Mouse (Mus musculus) retina, postnatal 1 day (tissue): ENCODE data around the gene Megf8.

Experiments used
- DNase-seq: peaks from one replicate; pipeline ENCODE4 v3.0.0-alpha.2; 2012

The Megf8 gene

GRCm38 (mm10) chr7:25279861-25280791 is 36.8 kb upstream of the Megf8 start:
- peak; percentile 84 for DNase-seq

- DNase-seq = peak; percentile 11
These were observed 35.7 kb upstream of the Megf8 start for GRCm38 (mm10) chr7:25281166-25281733.

- DNase-seq = peak; percentile 99
These were observed 35.0 kb upstream of the Megf8 start for GRCm38 (mm10) chr7:25281734-25282601.

GRCm38 (mm10) chr7:25282731-25283211 is 34.2 kb upstream of the Megf8 start:
- DNase-seq = no peak

GRCm38 (mm10) chr7:25283637-25284036 is 33.3 kb upstream of the Megf8 start:
- DNase-seq = peak; percentile 18

GRCm38 (mm10) chr7:25284171-25284570 is 32.8 kb upstream of the Megf8 start:
- DNase-seq = no peak

- DNase-seq = peak; percentile 18
These were observed 32.2 kb upstream of the Megf8 start for GRCm38 (mm10) chr7:25284766-25285165.

- DNase-seq = no peak
These were observed 31.3 kb upstream of the Megf8 start for GRCm38 (mm10) chr7:25285511-25286238.

GRCm38 (mm10) chr7:25286989-25287388 is 30.0 kb upstream of the Megf8 start:
- DNase-seq = no peak

GRCm38 (mm10) chr7:25288011-25288410 is 29.0 kb upstream of the Megf8 start:
- DNase-seq = no peak

GRCm38 (mm10) chr7:25288721-25289120 is 28.2 kb upstream of the Megf8 start:
- DNase-seq = no peak

GRCm38 (mm10) chr7:25289925-25290324 is 27.0 kb upstream of the Megf8 start:
- DNase-seq = no peak

- peak; percentile 30 for DNase-seq
These were observed 26.5 kb upstream of the Megf8 start for GRCm38 (mm10) chr7:25290463-25290862.

GRCm38 (mm10) chr7:25290911-25291310 is 26.1 kb upstream of the Megf8 start:
- peak; percentile 40 for DNase-seq

- DNase-seq = no peak
These were observed 24.9 kb upstream of the Megf8 start for GRCm38 (mm10) chr7:25292107-25292506.

GRCm38 (mm10) chr7:25293191-25293739 is 23.7 kb upstream of the Megf8 start:
- no peak for DNase-seq

- no peak for DNase-seq
These were observed 22.5 kb upstream of the Megf8 start for GRCm38 (mm10) chr7:25294495-25294894.

- DNase-seq = no peak
These were observed 21.8 kb upstream of the Megf8 start for GRCm38 (mm10) chr7:25294960-25295722.

GRCm38 (mm10) chr7:25296945-25297453 is 20.0 kb upstream of the Megf8 start:
- no peak for DNase-seq

- peak; percentile 99 for DNase-seq
These were observed 19.3 kb upstream of the Megf8 start, which contains the start of gene Pafah1b3 for GRCm38 (mm10) chr7:25297454-25298325. TSS of gene Pafah1b3 (minus strand) at chr7:25297986.
